Mouse (Mus musculus) midbrain, embryonic 12.5 days (tissue): ENCODE measurements at regions not wholly inside any gene's neighbourhood (a gene's known extent, or its start where the extent isn't known, plus 50 kb on each side); places are given as distances from the start of the nearest gene placed in this dataset.
A peak's percentile ranks its signal among the peaks of the same experiment; 100 is the strongest.

Experiments used
- ATAC-seq: fragments of 200-750 bp; cut with Nextera tagmentation; 2 replicates; pipeline ENCODE4 v1.8.0; 2017; ENCODE audit warnings: low read depth, moderate TSS enrichment, moderate library complexity; ENCODE audit not compliant: low FRiP score
- H3K27ac ChIP-seq: fragments of 300-500 bp; sonication (generic); replicated peaks from 2 replicates; pipeline ENCODE4 v1.5.1; 2016; ENCODE audit warnings: mild to moderate bottlenecking
- H3K27me3 ChIP-seq: fragments of 300-500 bp; sonication (generic); 2 replicates; pipeline ENCODE4 v1.6.1; 2016; ENCODE audit warnings: mild to moderate bottlenecking
- H3K36me3 ChIP-seq: fragments of 300-500 bp; sonication (generic); 2 replicates; pipeline ENCODE4 v1.6.1; 2016
- H3K4me1 ChIP-seq: fragments of 300-500 bp; sonication (generic); 2 replicates; pipeline ENCODE4 v1.6.1; 2016
- H3K4me2 ChIP-seq: fragments of 300-500 bp; sonication (generic); replicated peaks from 2 replicates; pipeline ENCODE4 v1.6.1; 2016; ENCODE audit warnings: mild to moderate bottlenecking, moderate library complexity
- H3K4me3 ChIP-seq: fragments of 300-500 bp; sonication (generic); 2 replicates; pipeline ENCODE4 v1.5.1; 2016; ENCODE audit warnings: mild to moderate bottlenecking
- H3K9ac ChIP-seq: fragments of 300-500 bp; sonication (generic); replicated peaks from 2 replicates; pipeline ENCODE4 v1.6.1; 2016; ENCODE audit warnings: mild to moderate bottlenecking, moderate library complexity
- H3K9me3 ChIP-seq: fragments of 300-500 bp; sonication (generic); 2 replicates; pipeline ENCODE4 v1.6.1; 2016; ENCODE audit warnings: mild to moderate bottlenecking
- WGBS: fragments of 180-500 bp; shearing (Covaris S2); methylation state at CpG from one replicate; pipeline ENCODE4 v1.1.7; 2016; 5-methylcytosine and 5-hydroxymethylcytosine counted together

GRCm38 (mm10) chr19:49741239-49741638 is 937.2 kb downstream of the Sorcs1 start:
- 76% methylated on average over 6 of the region's 6 CpGs for WGBS
- no peak overlapping the region for H3K4me2 ChIP-seq
- no peak overlapping the region for H3K27ac ChIP-seq
- no peaks in the 10 kb centered on the region for H3K36me3 ChIP-seq
- no peaks in the 10 kb centered on the region for H3K9me3 ChIP-seq
- no peak overlapping the region for H3K4me3 ChIP-seq
- no peaks in the 10 kb centered on the region for H3K27me3 ChIP-seq
- no peak for ATAC-seq
- peaks cover 10% of the 10 kb centered on the region; the same call in 1 of the 2 replicates for H3K4me1 ChIP-seq
- no peak overlapping the region for H3K9ac ChIP-seq

- no peaks in the 10 kb centered on the region for H3K36me3 ChIP-seq
- H3K4me1 ChIP-seq: peaks cover 10% of the 10 kb centered on the region; the same call in 1 of the 2 replicates
- no peak overlapping the region for H3K9ac ChIP-seq
- H3K27ac ChIP-seq: peak overlapping the region; percentile 61
- no peak overlapping the region for H3K4me3 ChIP-seq
- peak; percentile 63; the same call in 1 of the 2 replicates for ATAC-seq
- no peaks in the 10 kb centered on the region for H3K9me3 ChIP-seq
- H3K4me2 ChIP-seq: peak overlapping the region; percentile 21
- 36% methylated on average over 13 of the region's 13 CpGs for WGBS
- H3K27me3 ChIP-seq: no peaks in the 10 kb centered on the region
These were observed 938.8 kb downstream of the Sorcs1 start for GRCm38 (mm10) chr19:49739483-49740175.

- no peaks in the 10 kb centered on the region for H3K36me3 ChIP-seq
- no peak for ATAC-seq
- no peaks in the 10 kb centered on the region for H3K9me3 ChIP-seq
- no peak overlapping the region for H3K4me2 ChIP-seq
- H3K9ac ChIP-seq: no peak overlapping the region
- H3K27me3 ChIP-seq: no peaks in the 10 kb centered on the region
- WGBS: 63% methylated on average over 1 of the region's 1 CpGs
- no peak overlapping the region for H3K27ac ChIP-seq
- H3K4me1 ChIP-seq: 0 out of 2 replicates have a peak, but pooled peaks cover 2% of the 10 kb centered on the region
- no peak overlapping the region for H3K4me3 ChIP-seq
These were observed 980.8 kb downstream of the Sorcs1 start for GRCm38 (mm10) chr19:49697659-49698058.

- 94% methylated on average over 13 of the region's 15 CpGs for WGBS
- Histone ChIP-seq H3K9ac (no peak overlapping the region), H3K9me3 (0 out of 2 replicates have a peak, but pooled peaks cover 9% of the 10 kb centered on the region), H3K4me3 (no peak overlapping the region), H3K36me3 (no peaks in the 10 kb centered on the region), H3K27ac (no peak overlapping the region), H3K27me3 (no peaks in the 10 kb centered on the region), H3K4me2 (no peak overlapping the region), H3K4me1 (peaks cover 5% of the 10 kb centered on the region; the same call in 1 of the 2 replicates)
- no peak for ATAC-seq
These were observed 992.7 kb downstream of the Sorcs1 start for GRCm38 (mm10) chr19:49685588-49686281.

GRCm38 (mm10) chr19:49681204-49681603 is 997.2 kb downstream of the Sorcs1 start:
- Histone ChIP-seq H3K9me3 (0 out of 2 replicates have a peak, but pooled peaks cover 9% of the 10 kb centered on the region), H3K9ac (no peak overlapping the region), H3K4me2 (no peak overlapping the region), H3K27me3 (no peaks in the 10 kb centered on the region), H3K27ac (no peak overlapping the region), H3K36me3 (no peaks in the 10 kb centered on the region), H3K4me3 (no peak overlapping the region), H3K4me1 (peaks cover 5% of the 10 kb centered on the region; the same call in 1 of the 2 replicates)
- WGBS: 59% methylated on average over 3 of the region's 3 CpGs
- ATAC-seq: peak; percentile 82

- Histone ChIP-seq H3K36me3 (no peaks in the 10 kb centered on the region), H3K27me3 (no peaks in the 10 kb centered on the region), H3K4me2 (no peak overlapping the region), H3K27ac (no peak overlapping the region), H3K9me3 (0 out of 2 replicates have a peak, but pooled peaks cover 9% of the 10 kb centered on the region), H3K4me1 (peaks cover 5% of the 10 kb centered on the region; the same call in 1 of the 2 replicates), H3K9ac (no peak overlapping the region), H3K4me3 (no peak overlapping the region)
- WGBS: 85% methylated on average over 3 of the region's 3 CpGs
- no peak for ATAC-seq
These were observed 998.4 kb downstream of the Sorcs1 start for GRCm38 (mm10) chr19:49680006-49680405.

- Histone ChIP-seq H3K9me3 (no peaks in the 10 kb centered on the region), H3K4me2 (no peak overlapping the region), H3K9ac (no peak overlapping the region), H3K27ac (no peak overlapping the region), H3K27me3 (no peaks in the 10 kb centered on the region), H3K4me1 (peaks cover under 1% of the 10 kb centered on the region; the same call in 1 of the 2 replicates), H3K4me3 (no peak overlapping the region), H3K36me3 (no peaks in the 10 kb centered on the region)
- 14% methylated on average over 2 of the region's 2 CpGs for WGBS
- ATAC-seq: no peak
These were observed 1002.5 kb downstream of the Sorcs1 start for GRCm38 (mm10) chr19:49675931-49676330.

GRCm38 (mm10) chr19:49629963-49630362 is 1048.5 kb downstream of the Sorcs1 start:
- H3K9ac ChIP-seq: no peak overlapping the region
- no peak overlapping the region for H3K27ac ChIP-seq
- H3K36me3 ChIP-seq: no peaks in the 10 kb centered on the region
- no peaks in the 10 kb centered on the region for H3K9me3 ChIP-seq
- no peaks in the 10 kb centered on the region for H3K4me1 ChIP-seq
- H3K27me3 ChIP-seq: no peaks in the 10 kb centered on the region
- 89% methylated on average over 7 of the region's 7 CpGs for WGBS
- no peak overlapping the region for H3K4me2 ChIP-seq
- no peak overlapping the region for H3K4me3 ChIP-seq
- no peak for ATAC-seq

GRCm38 (mm10) chr19:49619920-49620319 is 1058.5 kb downstream of the Sorcs1 start:
- WGBS: 40% methylated on average over 5 of the region's 5 CpGs

GRCm38 (mm10) chr19:49615071-49615470 is 1063.4 kb downstream of the Sorcs1 start:
- Histone ChIP-seq H3K9me3 (no peaks in the 10 kb centered on the region), H3K27ac (no peak overlapping the region), H3K27me3 (no peaks in the 10 kb centered on the region), H3K4me2 (no peak overlapping the region), H3K9ac (no peak overlapping the region), H3K4me1 (no peaks in the 10 kb centered on the region), H3K36me3 (no peaks in the 10 kb centered on the region), H3K4me3 (no peak overlapping the region)
- ATAC-seq: no peak

More at GRCm38 (mm10) chr19:49619920-49620319, 1058.5 kb downstream of the Sorcs1 start:
- H3K36me3 ChIP-seq: no peaks in the 10 kb centered on the region
- no peaks in the 10 kb centered on the region for H3K9me3 ChIP-seq
- no peak overlapping the region for H3K27ac ChIP-seq
- no peaks in the 10 kb centered on the region for H3K4me1 ChIP-seq
- H3K9ac ChIP-seq: no peak overlapping the region
- ATAC-seq: no peak
- H3K4me2 ChIP-seq: no peak overlapping the region
- no peaks in the 10 kb centered on the region for H3K27me3 ChIP-seq
- H3K4me3 ChIP-seq: no peak overlapping the region
